Mouse (Mus musculus) Muller cell, postnatal 12 days (primary cell): ENCODE measurements around the gene Myo10.

Source experiments
- DNase-seq: peaks from one replicate; pipeline ENCODE4 v3.0.0-alpha.2; 2015; ENCODE audit errors: inconsistent ontology term

The Myo10 gene

GRCm38 (mm10) chr15:25761049-25761448 is 138.7 kb downstream of the Myo10 start:
- DNase-seq, result no peak

GRCm38 (mm10) chr15:25761800-25762211 is 139.5 kb downstream of the Myo10 start:
- peak; percentile 90 for DNase-seq

- DNase-seq, result peak; percentile 72
These were observed 140.0 kb downstream of the Myo10 start for GRCm38 (mm10) chr15:25762306-25762705.

GRCm38 (mm10) chr15:25763106-25763505 is 140.8 kb downstream of the Myo10 start:
- DNase-seq, result peak; percentile 93

- DNase-seq, result no peak
These were observed 142.5 kb downstream of the Myo10 start for GRCm38 (mm10) chr15:25764653-25765352.

GRCm38 (mm10) chr15:25767777-25768176 is 145.5 kb downstream of the Myo10 start:
- DNase-seq, result no peak

GRCm38 (mm10) chr15:25769524-25770255 is 147.4 kb downstream of the Myo10 start:
- DNase-seq, result no peak

- no peak for DNase-seq
These were observed 149.5 kb downstream of the Myo10 start for GRCm38 (mm10) chr15:25771782-25772181.

- peak; percentile 69 for DNase-seq
These were observed 151.6 kb downstream of the Myo10 start for GRCm38 (mm10) chr15:25773711-25774513.

- DNase-seq, result peak; percentile 83
These were observed 156.6 kb downstream of the Myo10 start for GRCm38 (mm10) chr15:25778937-25779336.

- no peak for DNase-seq
These were observed 157.3 kb downstream of the Myo10 start for GRCm38 (mm10) chr15:25779522-25780191.

- no peak for DNase-seq
These were observed 158.7 kb downstream of the Myo10 start for GRCm38 (mm10) chr15:25781053-25781452.

GRCm38 (mm10) chr15:25785456-25786390 is 163.4 kb downstream of the Myo10 start:
- DNase-seq, result no peak

- DNase-seq, result no peak
These were observed 165.1 kb downstream of the Myo10 start for GRCm38 (mm10) chr15:25787406-25787805.

- DNase-seq, result no peak
These were observed 165.6 kb downstream of the Myo10 start for GRCm38 (mm10) chr15:25787965-25788364.

- DNase-seq, result no peak
These were observed 166.2 kb downstream of the Myo10 start for GRCm38 (mm10) chr15:25788565-25788964.

- no peak for DNase-seq
These were observed 166.9 kb downstream of the Myo10 start for GRCm38 (mm10) chr15:25789241-25789640.

GRCm38 (mm10) chr15:25791660-25792353 is 169.5 kb downstream of the Myo10 start:
- DNase-seq, result no peak

- DNase-seq, result no peak
These were observed 171.8 kb downstream of the Myo10 start for GRCm38 (mm10) chr15:25794123-25794522.

- DNase-seq, result no peak
These were observed 173.2 kb downstream of the Myo10 start for GRCm38 (mm10) chr15:25795496-25795895.
